Mouse (Mus musculus) CH12.LX (cell line): ENCODE results near the gene Gm47189.
"Not testable (repeated sequence)": the region's sequence is repeated elsewhere in the genome, so short reads cannot be mapped to it uniquely, and the experiment has no call there.

Experiments used
- BHLHE40 ChIP-seq: IDR thresholded peaks from 2 replicates; pipeline ENCODE4 v1.6.1; 2011; ENCODE audit warnings: mild to moderate bottlenecking, low read depth, low read length, improper control_type of control experiment
- CHD1 ChIP-seq: IDR thresholded peaks from 2 replicates; pipeline ENCODE4 v1.6.1; 2012; ENCODE audit warnings: low read depth, low read length, improper control_type of control experiment, inconsistent platforms
- CTCF ChIP-seq, 2 experiments: IDR thresholded peaks in 1 of 2; conservative IDR thresholded peaks in 1 of 2; 2 replicates each; pipeline ENCODE4 v1.5.1; 2011 to 2012; ENCODE audit warnings: low read depth in 2 of 2, low read length in 2 of 2, improper control_type of control experiment in 1 of 2, inconsistent platforms in 1 of 2, mild to moderate bottlenecking in 1 of 2, moderate library complexity in 1 of 2
- EP300 ChIP-seq: IDR thresholded peaks from 2 replicates; pipeline ENCODE4 v1.6.1; 2011; ENCODE audit warnings: low read length, improper control_type of control experiment
- MAFK ChIP-seq: IDR thresholded peaks from 2 replicates; pipeline ENCODE4 v1.6.1; 2011; ENCODE audit warnings: low read length, improper control_type of control experiment; ENCODE audit not compliant: insufficient replicate concordance
- MAZ ChIP-seq: IDR thresholded peaks from 2 replicates; pipeline ENCODE4 v1.6.1; 2012; ENCODE audit warnings: low read depth, mild to moderate bottlenecking, inconsistent platforms, low read length, improper control_type of control experiment, moderate library complexity
- MYC ChIP-seq: IDR thresholded peaks from 2 replicates; pipeline ENCODE4 v1.6.1; 2011; ENCODE audit warnings: low read depth, mild to moderate bottlenecking, improper control_type of control experiment, low read length
- NELFE ChIP-seq: IDR thresholded peaks from 2 replicates; pipeline ENCODE4 v1.6.1; 2011; ENCODE audit warnings: low read depth, low read length, improper control_type of control experiment
- POLR2A ChIP-seq: IDR thresholded peaks from 2 replicates; pipeline ENCODE4 v1.6.1; 2011; ENCODE audit warnings: low read depth, mild to moderate bottlenecking, improper control_type of control experiment, low read length
- POLR2AphosphoS2 ChIP-seq: IDR thresholded peaks from 2 replicates; pipeline ENCODE4 v1.6.1; 2011; ENCODE audit warnings: low read depth, low read length, improper control_type of control experiment
- SMC3 ChIP-seq: IDR thresholded peaks from 2 replicates; pipeline ENCODE4 v1.6.1; 2011; ENCODE audit warnings: low read depth, low read length, improper control_type of control experiment
- TCF12 ChIP-seq: IDR thresholded peaks from 2 replicates; pipeline ENCODE4 v1.6.1; 2014; ENCODE audit warnings: low read depth, mild to moderate bottlenecking, inconsistent platforms, low read length, improper control_type of control experiment
- ZNF384 ChIP-seq: IDR thresholded peaks from 2 replicates; pipeline ENCODE4 v1.6.1; 2012; ENCODE audit warnings: low read depth, low read length, improper control_type of control experiment, inconsistent platforms

- TF ChIP-seq MAZ; TCF12; POLR2AphosphoS2; ZNF384; POLR2A; BHLHE40; NELFE; CTCF (conservative IDR thresholded peaks at IDR 0.05 in 1 of 2, IDR thresholded peaks at IDR 0.05 in 1 of 2; ENCODE audit: low read depth in 2 of 2, low read length in 2 of 2); CHD1; MYC; MAFK; SMC3; EP300: not testable (repeated sequence)
Observed at GRCm38 (mm10) chr14:41772341-41772740, at the start of gene Gm47189.
